In the genomic region with DNA sequence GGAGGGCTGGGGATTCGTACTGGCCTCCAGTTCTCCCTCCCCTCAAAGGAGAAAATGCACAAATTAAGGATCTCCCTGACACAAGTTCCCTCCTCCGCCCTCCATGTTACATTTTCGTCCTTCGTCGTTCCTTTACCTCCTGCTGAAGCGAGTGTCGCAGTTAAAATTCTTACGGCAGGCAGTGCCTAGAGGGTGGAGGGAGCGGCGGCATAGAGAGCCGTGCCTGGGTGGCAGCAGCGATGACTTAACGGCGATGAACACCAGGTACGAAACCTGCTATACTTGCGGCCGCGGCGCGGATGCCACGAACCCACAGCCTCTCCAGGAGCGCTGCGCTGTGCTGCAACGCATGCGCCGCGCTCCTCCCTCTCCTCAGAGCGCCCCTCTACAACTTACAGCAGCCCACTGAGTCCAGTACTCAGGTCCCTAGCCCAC, we compare ENCODE assay signal across 10 mouse cellular contexts. TPM values are rescaled to one million over a fixed set of nuclear protein-coding genes. Genes with fewer than 3 reads are reported as not detected.
DNase-seq lines count a peak whose midpoint lies in the region; ATAC-seq and TF ChIP-seq lines count a peak whose summit lies in the region.
"Had no signal": no experiment of that assay in that cellular context is flagged by ENCODE, and none has a peak within 500 bp of the region (broad histone marks: within the 10 kb centered on the region; RNA-seq: fewer than 3 reads in every experiment).

No protein-coding gene starts in this region.

- intact Hi-C loops in gastrocnemius, postnatal 14 days (cut with DNase I; ENCODE audit: low total_unique reads) = loop anchor here (5.0 kb wide), 1 partner anchor 141 kb away; no protein-coding TSS in a partner anchor

- no peaks in the 10 kb centered on the region; the same call in 1 of the 2 replicates for H3K27me3 ChIP-seq in forebrain, postnatal 0 days (ENCODE audit: insufficient read depth, low read length)
- no peaks in the 10 kb centered on the region for H3K27me3 ChIP-seq in hindbrain, postnatal 0 days (ENCODE audit: insufficient read depth, low read length)
- no peaks in the 10 kb centered on the region for H3K27me3 ChIP-seq in limb, embryonic 13.5 days
- peaks cover 14% of the 10 kb centered on the region; the same call in 1 of the 2 replicates for H3K27me3 ChIP-seq in midbrain, embryonic 13.5 days

- H3K9me3 ChIP-seq in forebrain, postnatal 0 days (ENCODE audit: low read length) = no peaks in the 10 kb centered on the region
- H3K9me3 ChIP-seq in hindbrain, postnatal 0 days (ENCODE audit: low read length) = no peaks in the 10 kb centered on the region
- no peaks in the 10 kb centered on the region for H3K9me3 ChIP-seq in limb, embryonic 13.5 days
- no peaks in the 10 kb centered on the region for H3K9me3 ChIP-seq in midbrain, embryonic 13.5 days
- H3K9me3 ChIP-seq: G1E had no signal

- H3K9ac ChIP-seq in forebrain, postnatal 0 days = peak overlapping the region; percentile 52
- H3K9ac ChIP-seq in hindbrain, postnatal 0 days (replicated peaks; ENCODE audit: low read length) = peak overlapping the region; percentile 58
- H3K9ac ChIP-seq in limb, embryonic 13.5 days = peak overlapping the region; percentile 72
- peak overlapping the region; percentile 64 for H3K9ac ChIP-seq in midbrain, embryonic 13.5 days (replicated peaks)

- no peaks in the 10 kb centered on the region for H3K36me3 ChIP-seq in forebrain, postnatal 0 days (ENCODE audit: insufficient read depth)
- no peaks in the 10 kb centered on the region for H3K36me3 ChIP-seq in hindbrain, postnatal 0 days (ENCODE audit: insufficient read depth, low read length)
- no peaks in the 10 kb centered on the region for H3K36me3 ChIP-seq in limb, embryonic 13.5 days
- H3K36me3 ChIP-seq in midbrain, embryonic 13.5 days = no peaks in the 10 kb centered on the region
- H3K36me3 ChIP-seq: G1E had no signal

- H3K4me1 ChIP-seq in forebrain, postnatal 0 days (ENCODE audit: insufficient read depth) = peaks cover 3% of the 10 kb centered on the region
- no peaks in the 10 kb centered on the region for H3K4me1 ChIP-seq in hindbrain, postnatal 0 days (ENCODE audit: insufficient read depth, low read length)
- 0 out of 2 replicates have a peak, but pooled peaks cover 3% of the 10 kb centered on the region for H3K4me1 ChIP-seq in limb, embryonic 13.5 days
- peaks cover 4% of the 10 kb centered on the region; the same call in 1 of the 2 replicates for H3K4me1 ChIP-seq in midbrain, embryonic 13.5 days (replicated peaks)

- no peak for ATAC-seq in forebrain, postnatal 0 days
- ATAC-seq in hindbrain, postnatal 0 days = peak; percentile 24; the same call in 1 of the 2 replicates
- ATAC-seq in limb, embryonic 13.5 days (ENCODE audit: low FRiP score, low read depth) = peak; percentile 48; the same call in 1 of the 2 replicates
- ATAC-seq in midbrain, embryonic 13.5 days = peak; percentile 67

- H3K27ac ChIP-seq in forebrain, postnatal 0 days (ENCODE audit: low read depth, low read length) = peak overlapping the region; percentile 64; the same call in 1 of the 2 replicates
- peak overlapping the region; percentile 56; the same call in 1 of the 2 replicates for H3K27ac ChIP-seq in hindbrain, postnatal 0 days
- peak overlapping the region; percentile 73 for H3K27ac ChIP-seq in limb, embryonic 13.5 days
- H3K27ac ChIP-seq in midbrain, embryonic 13.5 days = peak overlapping the region; percentile 53

- peak overlapping the region; percentile 50 for H3K4me2 ChIP-seq in forebrain, postnatal 0 days (ENCODE audit: low read depth)
- H3K4me2 ChIP-seq in hindbrain, postnatal 0 days (ENCODE audit: low read depth, low read length) = peak overlapping the region; percentile 56
- H3K4me2 ChIP-seq in limb, embryonic 13.5 days (replicated peaks) = peak overlapping the region; percentile 72
- peak overlapping the region; percentile 64 for H3K4me2 ChIP-seq in midbrain, embryonic 13.5 days (replicated peaks)

- TF ChIP-seq CTCF in forebrain, postnatal 0 days (IDR thresholded peaks at IDR 0.05; ENCODE audit: low read depth) = no peak
- TF ChIP-seq CTCF in hindbrain, postnatal 0 days (IDR thresholded peaks at IDR 0.05; ENCODE audit: low read depth) = no peak

- peak overlapping the region; percentile 45 for H3K4me3 ChIP-seq in forebrain, postnatal 0 days (ENCODE audit: low read depth, low read length)
- H3K4me3 ChIP-seq in hindbrain, postnatal 0 days (ENCODE audit: low read length) = peak overlapping the region; percentile 46
- peak overlapping the region; percentile 53 for H3K4me3 ChIP-seq in limb, embryonic 13.5 days
- peak overlapping the region; percentile 45 for H3K4me3 ChIP-seq in midbrain, embryonic 13.5 days (replicated peaks)

- 2% methylated on average over 28 of the region's 28 CpGs for WGBS in forebrain, postnatal 0 days
- WGBS in hindbrain, postnatal 0 days = under 1% methylated on average over 28 of the region's 28 CpGs
- WGBS in limb, embryonic 13.5 days = under 1% methylated on average over 28 of the region's 28 CpGs
- WGBS in midbrain, embryonic 13.5 days = under 1% methylated on average over 27 of the region's 28 CpGs

- peak; percentile 9 for DNase-seq in gastrocnemius, postnatal 14 days
- no peak for DNase-seq in gastrocnemius, adult 18-20 months (ENCODE audit: low spot score)
- DNase-seq in cerebellum, adult 8-10 months = peak; percentile 56
- peak; percentile 59 for DNase-seq in forebrain, postnatal 0 days
- peak; percentile 61 for DNase-seq in hindbrain, postnatal 0 days (ENCODE audit: low spot score)
- DNase-seq in spleen, postnatal 14 days (ENCODE audit: low spot score in 2 of 2) = peak; percentile 7 to 31

RNA-seq across cellular contexts. Expression of gene Zcchc13, which starts 7.0 kb away (rescaled TPM):
- not detected for total RNA-seq in gastrocnemius, postnatal 14 days (2021)
- total RNA-seq in gastrocnemius, adult 18-20 months (2021) = not detected
- total RNA-seq in forebrain, postnatal 0 days (2014; rRNA removed) = not detected in 2 replicates
- polyA plus RNA-seq in forebrain, postnatal 0 days (2015; fragmentation: Nextera tagmentation; extraction: Ambion mirVana) = not detected in 2 replicates
- total RNA-seq in hindbrain, postnatal 0 days (2014; rRNA removed) = not detected in 2 replicates
- not detected in 2 replicates for polyA plus RNA-seq in hindbrain, postnatal 0 days (2015; fragmentation: Nextera tagmentation; extraction: Ambion mirVana)
- not detected in 2 replicates for polyA plus RNA-seq in limb, embryonic 13.5 days (2015; fragmentation: Nextera tagmentation; extraction: Ambion mirVana)
- polyA plus RNA-seq in midbrain, embryonic 13.5 days (2015; fragmentation: Nextera tagmentation; extraction: Ambion mirVana) = not detected in 2 replicates
- total RNA-seq: G1E; left cerebral cortex, postnatal 10 days had no signal
- polyA plus RNA-seq: G1E had no signal
